Mouse (Mus musculus) spleen, adult 2 months (tissue): ENCODE data around the gene Nrm. TPM values are rescaled to one million over a fixed set of nuclear protein-coding genes. Genes with fewer than 3 reads are reported as not detected.
A peak's percentile ranks its signal among the peaks of the same experiment; 100 is the strongest.

Source experiments
- DNase-seq, 2 experiments: peaks; one replicate each; pipeline versions ENCODE4 v3.0.0 to v3.0.0-alpha.2; 2012 to 2021; ENCODE audit warnings: low spot score in 2 of 2, low read depth in 1 of 2
- H3K27ac ChIP-seq: fragments of 200-500 bp; 2 replicates; pipeline ENCODE4 v1.5.1; 2012; ENCODE audit warnings: low read length, inconsistent platforms; ENCODE audit not compliant: insufficient read depth
- H3K27me3 ChIP-seq: fragments of 200-500 bp; 2 replicates; pipeline ENCODE4 v1.6.1; 2012; ENCODE audit warnings: mild to moderate bottlenecking, moderate library complexity, low read length, inconsistent platforms; ENCODE audit not compliant: control insufficient read depth, insufficient read depth
- H3K36me3 ChIP-seq: fragments of 200-500 bp; 2 replicates; pipeline ENCODE4 v1.6.1; 2012; ENCODE audit warnings: mild to moderate bottlenecking, low read length, inconsistent platforms; ENCODE audit not compliant: control insufficient read depth, insufficient read depth
- H3K4me1 ChIP-seq: fragments of 200-500 bp; 2 replicates; pipeline ENCODE4 v1.6.1; 2011; ENCODE audit warnings: inconsistent platforms; ENCODE audit not compliant: control insufficient read depth, insufficient read depth, insufficient read length
- H3K4me3 ChIP-seq: fragments of 200-500 bp; 2 replicates; pipeline ENCODE4 v1.5.1; 2011; ENCODE audit warnings: mild to moderate bottlenecking, inconsistent platforms; ENCODE audit not compliant: insufficient read depth, insufficient read length; ENCODE audit errors: extremely low read depth
- CTCF ChIP-seq: fragments of 200-500 bp; IDR thresholded peaks from 2 replicates; pipeline ENCODE4 v1.5.1; 2011; ENCODE audit warnings: mild to moderate bottlenecking, inconsistent platforms; ENCODE audit not compliant: insufficient read depth, insufficient read length, insufficient replicate concordance; ENCODE audit errors: extremely low read depth
- POLR2A ChIP-seq: fragments of 200-500 bp; IDR thresholded peaks from 2 replicates; pipeline ENCODE4 v1.6.1; 2011; ENCODE audit warnings: low read depth, low read length, inconsistent platforms
- WGBS: fragments of 180-500 bp; shearing (Covaris S2); methylation state at CpG from one replicate; pipeline ENCODE4 v1.1.7; 2018; 5-methylcytosine and 5-hydroxymethylcytosine counted together
- polyA plus RNA-seq: library from polyadenylated mRNA; depleted of rRNA; stranded (reverse); fragments of >200 nt; gene quantifications from 2 replicates; pipeline ENCODE4 v1.2.3, GENCODE M21; 2012

Nrm gene
- polyA plus RNA-seq, 1 experiment: 58.5 TPM

DNA sequence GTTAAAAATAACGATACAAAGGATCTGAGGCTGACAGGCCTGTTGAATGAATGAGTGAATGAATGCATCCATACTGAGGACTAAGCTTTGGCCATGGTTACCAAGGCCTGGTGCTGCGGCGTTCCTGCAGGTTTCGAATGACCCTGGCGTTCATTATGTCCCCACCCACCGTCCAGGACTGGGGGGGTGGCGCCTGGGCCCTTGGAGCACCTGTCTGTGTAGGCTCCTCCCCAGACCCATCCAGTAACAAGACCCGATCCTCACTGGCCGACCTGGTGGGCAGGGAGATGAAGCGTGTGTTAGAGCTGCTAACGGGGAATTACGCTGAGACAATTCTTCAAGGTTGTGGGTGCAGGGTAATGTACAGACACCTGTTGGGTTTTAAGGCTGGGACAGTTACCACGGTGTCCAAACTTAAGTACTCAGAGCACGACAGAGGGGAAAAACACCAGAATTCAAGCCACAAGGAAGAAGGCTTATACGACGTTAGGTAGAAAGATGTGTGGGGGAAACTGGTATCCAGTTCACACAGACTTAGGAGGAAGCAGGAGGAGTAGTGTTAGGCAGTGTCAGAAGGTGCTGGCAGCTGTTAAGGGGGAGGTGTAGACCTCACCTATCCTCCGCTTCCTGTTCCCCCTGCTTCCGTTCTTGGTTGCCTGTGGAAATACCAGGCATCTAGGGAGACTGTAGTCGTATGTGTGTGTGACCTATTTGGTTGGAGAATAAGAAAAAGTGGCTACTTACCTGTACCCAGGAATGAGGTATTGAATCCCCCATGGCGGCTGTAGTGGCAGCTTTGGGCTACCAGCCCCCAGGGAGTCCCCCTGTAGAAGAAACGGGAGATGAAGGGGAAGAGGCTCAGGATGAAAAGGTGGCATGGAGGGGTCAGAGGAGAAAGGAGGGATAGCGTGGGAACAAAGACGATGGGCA is 36.8 kb downstream of the Nrm start:
- 32% methylated on average over 23 of the region's 23 CpGs for WGBS
- no peak overlapping the region for H3K4me3 ChIP-seq
- H3K36me3 ChIP-seq: peaks cover under 1% of the 10 kb centered on the region; the same call in 1 of the 2 replicates
- H3K27me3 ChIP-seq: no peaks in the 10 kb centered on the region
- TF ChIP-seq CTCF (no peak), POLR2A (no peak)
- no peak for DNase-seq
- H3K4me1 ChIP-seq: no peaks in the 10 kb centered on the region; the same call in 1 of the 2 replicates
- no peak overlapping the region; the same call in 1 of the 2 replicates for H3K27ac ChIP-seq

DNA sequence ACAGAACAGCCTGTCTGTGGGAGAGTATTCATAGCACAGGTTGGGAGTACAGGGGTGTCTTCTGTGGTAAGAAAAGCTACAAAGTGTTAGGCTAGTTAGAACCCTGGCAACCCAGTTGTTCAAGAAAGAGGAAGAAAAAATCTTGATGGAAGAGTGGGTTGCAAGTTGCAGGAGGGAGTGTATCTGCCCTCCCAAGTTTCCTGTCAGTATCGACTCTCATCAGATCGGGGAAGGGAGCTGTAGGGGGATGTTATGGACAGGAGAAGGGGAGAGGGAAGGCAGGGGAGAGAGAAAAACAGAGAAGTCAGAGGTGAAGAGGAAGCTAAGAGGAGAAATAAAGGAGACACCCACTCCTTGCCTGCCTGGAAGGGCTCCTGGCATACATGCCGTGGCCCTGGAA is 39.5 kb downstream of the Nrm start:
- WGBS: 45% methylated on average over 3 of the region's 3 CpGs
- TF ChIP-seq POLR2A: no peak
- TF ChIP-seq CTCF: no peak
- Histone ChIP-seq H3K27me3 (no peaks in the 10 kb centered on the region), H3K4me1 (no peaks in the 10 kb centered on the region; the same call in 1 of the 2 replicates), H3K36me3 (no peaks in the 10 kb centered on the region), H3K4me3 (no peak overlapping the region), H3K27ac (no peak overlapping the region)
- DNase-seq: no peak

DNA sequence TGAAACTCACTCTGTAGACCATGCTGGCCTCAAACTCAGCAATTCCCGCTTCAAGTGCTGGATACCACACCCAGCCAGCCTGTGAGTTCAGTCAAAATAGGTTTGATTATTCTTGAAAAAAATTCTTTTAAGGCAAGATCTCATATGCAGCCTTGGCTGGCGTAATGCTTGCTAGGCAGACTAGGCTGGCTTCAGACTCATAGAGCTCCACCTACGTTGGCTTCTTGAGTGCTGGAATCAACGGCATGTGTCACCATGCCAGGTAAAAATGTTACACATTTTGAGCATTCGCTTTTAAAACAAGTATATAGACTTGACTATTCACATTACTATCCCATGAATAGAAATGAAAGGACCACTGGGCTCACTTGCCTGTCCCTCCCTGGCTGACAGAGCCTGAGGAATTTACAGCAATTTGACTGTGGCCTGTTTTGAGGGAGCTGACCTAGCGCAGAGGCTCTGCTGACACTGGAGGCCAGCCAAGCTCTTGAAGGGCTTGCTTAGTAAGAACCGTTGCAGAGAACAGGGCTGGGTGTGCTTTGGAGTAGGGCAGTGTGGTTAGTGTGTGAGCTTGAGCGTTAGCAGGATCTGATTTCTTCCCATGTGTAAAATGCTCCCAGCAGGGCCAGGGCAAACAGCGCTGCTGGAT is 42.3 kb downstream of the Nrm start:
- DNase-seq: no peak
- no peak overlapping the region for H3K4me3 ChIP-seq
- 61% methylated on average over 9 of the region's 9 CpGs for WGBS
- TF ChIP-seq CTCF (no peak), POLR2A (no peak)
- no peaks in the 10 kb centered on the region for H3K36me3 ChIP-seq
- no peaks in the 10 kb centered on the region for H3K27me3 ChIP-seq
- no peaks in the 10 kb centered on the region; the same call in 1 of the 2 replicates for H3K4me1 ChIP-seq
- peak overlapping the region; percentile 26; the same call in 1 of the 2 replicates for H3K27ac ChIP-seq

DNA sequence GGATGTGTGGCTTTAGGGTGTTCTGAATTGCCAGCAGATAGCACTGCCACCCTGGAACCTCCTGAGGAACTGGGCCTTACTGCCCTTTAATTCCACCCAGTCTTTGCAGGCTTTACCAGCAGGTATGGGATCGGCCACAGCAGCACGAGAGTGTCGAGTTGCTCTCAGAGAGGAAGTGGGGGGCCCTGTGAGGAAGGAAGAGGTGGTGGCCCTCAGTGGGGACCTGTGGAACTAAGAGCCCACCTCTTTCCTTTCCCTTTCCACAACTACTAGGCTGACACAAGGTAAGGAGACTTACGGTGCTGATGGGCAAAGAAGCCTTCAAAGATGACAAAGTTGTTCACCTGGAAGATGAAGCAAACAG is 42.9 kb downstream of the Nrm start:
- Histone ChIP-seq H3K27ac (peak overlapping the region; percentile 26; the same call in 1 of the 2 replicates), H3K4me1 (no peaks in the 10 kb centered on the region; the same call in 1 of the 2 replicates), H3K36me3 (no peaks in the 10 kb centered on the region), H3K4me3 (no peak overlapping the region), H3K27me3 (no peaks in the 10 kb centered on the region)
- TF ChIP-seq CTCF (no peak), POLR2A (no peak)
- WGBS: 22% methylated on average over 4 of the region's 4 CpGs
- DNase-seq: no peak

DNA sequence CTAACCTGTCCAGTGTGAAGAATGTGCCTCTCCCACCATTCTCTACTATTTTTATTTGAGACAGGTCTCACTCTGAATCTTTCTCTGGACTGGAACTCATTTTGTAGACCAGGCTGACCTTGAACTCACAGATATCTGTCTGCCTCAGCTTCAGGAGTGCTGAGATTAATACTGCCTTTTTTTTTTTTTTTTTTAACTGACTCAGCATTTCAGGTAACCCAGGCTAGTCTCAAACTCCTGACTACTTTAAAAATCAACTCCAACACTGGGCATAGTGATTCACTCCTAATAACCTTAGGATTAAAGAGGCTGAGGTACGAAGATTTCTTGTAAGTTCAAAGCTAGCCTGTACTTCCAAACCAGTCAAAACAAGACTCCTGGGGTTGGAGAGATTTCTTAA is 44.5 kb downstream of the Nrm start:
- 97% methylated on average over 1 of the region's 1 CpGs for WGBS
- TF ChIP-seq CTCF (no peak), POLR2A (no peak)
- Histone ChIP-seq H3K27me3 (no peaks in the 10 kb centered on the region), H3K4me3 (no peak overlapping the region), H3K4me1 (peaks cover 4% of the 10 kb centered on the region; the same call in 1 of the 2 replicates), H3K27ac (no peak overlapping the region), H3K36me3 (no peaks in the 10 kb centered on the region)
- no peak for DNase-seq

DNA sequence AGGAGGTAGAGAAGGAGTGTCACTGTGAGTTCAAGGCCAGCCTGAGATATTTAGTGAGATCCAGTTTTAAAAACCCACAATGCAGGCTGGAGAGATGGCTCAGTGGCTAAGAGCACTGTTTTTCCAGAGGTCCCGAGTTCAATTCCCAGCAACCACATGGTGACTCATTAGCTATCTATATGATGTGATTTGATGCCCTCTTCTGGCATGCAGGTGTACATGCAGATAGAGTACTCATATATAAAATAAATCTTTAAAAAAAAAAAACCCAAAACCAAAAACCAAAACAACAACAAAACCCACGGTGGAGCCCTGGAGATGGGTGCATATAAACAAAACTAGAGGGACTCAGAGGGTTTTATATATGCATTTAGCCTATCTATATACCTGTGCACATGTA is 46.5 kb downstream of the Nrm start:
- Histone ChIP-seq H3K4me3 (no peak overlapping the region), H3K4me1 (peaks cover 5% of the 10 kb centered on the region; the same call in 1 of the 2 replicates), H3K36me3 (peaks cover 4% of the 10 kb centered on the region), H3K27ac (no peak overlapping the region), H3K27me3 (no peaks in the 10 kb centered on the region)
- 32% methylated on average over 2 of the region's 2 CpGs for WGBS
- DNase-seq: no peak
- TF ChIP-seq CTCF (no peak), POLR2A (no peak)
